Comparison of ENCODE assay signal across 10 mouse cellular contexts in genomic region chr3:146946641-146947040, GRCm38 (mm10).
"Had no signal": no experiment of that assay in that cellular context is flagged by ENCODE, and none has a peak within 500 bp of the region (broad histone marks: within the 10 kb centered on the region; RNA-seq: fewer than 3 reads in every experiment).

No protein-coding gene starts in this region.

- H3K27me3 ChIP-seq: limb, embryonic 13.5 days; neural tube, embryonic 12.5 days; stomach, embryonic 15.5 days had no signal

- H3K9me3 ChIP-seq: limb, embryonic 13.5 days; neural tube, embryonic 12.5 days; stomach, embryonic 15.5 days had no signal

- H3K9ac ChIP-seq: liver, embryonic 14.5 days; neural tube, embryonic 12.5 days; stomach, embryonic 15.5 days had no signal

- H3K27ac ChIP-seq: layer of hippocampus, adult 2 months; limb, embryonic 13.5 days; liver, embryonic 14.5 days; neural tube, embryonic 12.5 days; stomach, embryonic 15.5 days had no signal

- H3K36me3 ChIP-seq: limb, embryonic 13.5 days; neural tube, embryonic 12.5 days; stomach, embryonic 15.5 days had no signal

- DNase-seq: kidney, adult 11 months; kidney, postnatal 10 days; kidney, postnatal 4 days; left cerebral cortex, postnatal 4 days; right cerebral cortex, postnatal 14 days had no signal

- H3K4me1 ChIP-seq: limb, embryonic 13.5 days; neural tube, embryonic 12.5 days; stomach, embryonic 15.5 days had no signal
